10 mouse cellular contexts compared by ENCODE assay signal in the genomic region with DNA sequence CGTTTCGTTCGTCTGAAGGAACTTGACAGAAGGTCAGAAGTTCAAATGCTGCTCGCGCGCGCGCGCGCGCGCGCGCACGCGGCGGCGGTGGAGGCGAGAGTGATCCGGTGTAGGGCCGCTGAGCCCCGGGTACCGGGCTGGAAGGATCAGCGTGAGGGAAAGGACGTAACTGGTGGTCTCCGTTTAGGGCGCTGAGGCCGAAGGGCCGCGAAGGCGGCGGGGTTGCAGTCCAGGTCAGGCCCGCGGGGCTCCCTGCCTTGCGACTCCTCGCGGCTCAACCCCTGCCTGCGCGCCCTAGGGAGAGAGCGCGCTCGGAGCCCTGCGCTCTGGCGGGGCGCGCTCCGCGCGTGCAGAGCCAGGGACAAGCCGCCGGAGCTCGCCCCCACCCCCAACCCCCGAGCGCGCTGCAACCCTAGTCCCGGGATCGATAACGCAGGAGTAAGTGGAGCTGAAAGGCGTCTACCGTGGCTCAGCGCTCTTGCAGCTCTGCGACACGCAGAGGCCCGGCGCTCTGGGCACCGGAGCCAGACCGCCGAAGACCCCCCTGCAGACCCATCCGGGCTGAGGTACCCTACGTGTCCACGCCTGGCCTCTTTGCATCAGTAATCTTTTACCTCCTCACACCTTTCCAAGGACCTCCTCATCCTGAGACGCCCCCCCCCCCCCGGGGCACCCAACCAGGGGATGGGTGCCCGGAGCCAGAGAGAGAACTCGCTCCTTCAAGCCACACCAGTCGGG. TPM values are rescaled to one million over a fixed set of nuclear protein-coding genes. Genes with fewer than 3 reads are reported as not detected.
DNase-seq lines count a peak whose midpoint lies in the region; ATAC-seq lines count a peak whose summit lies in the region.
"Had no signal": no experiment of that assay in that cellular context is flagged by ENCODE, and none has a peak within 500 bp of the region (broad histone marks: within the 10 kb centered on the region; RNA-seq: fewer than 3 reads in every experiment).

No protein-coding gene starts in this region.

- H3K9me3 ChIP-seq in forebrain, embryonic 13.5 days (replicated peaks) = no peaks in the 10 kb centered on the region
- no peaks in the 10 kb centered on the region for H3K9me3 ChIP-seq in kidney, embryonic 15.5 days (replicated peaks)
- H3K9me3 ChIP-seq in midbrain, embryonic 13.5 days = no peaks in the 10 kb centered on the region

- H3K27me3 ChIP-seq in forebrain, embryonic 13.5 days = peaks cover 100% of the 10 kb centered on the region
- peaks cover 100% of the 10 kb centered on the region for H3K27me3 ChIP-seq in kidney, embryonic 15.5 days
- peaks cover 99% of the 10 kb centered on the region for H3K27me3 ChIP-seq in midbrain, embryonic 13.5 days

- H3K4me3 ChIP-seq in forebrain, embryonic 13.5 days = peak overlapping the region; percentile 48
- peak overlapping the region; percentile 54 for H3K4me3 ChIP-seq in kidney, embryonic 15.5 days (replicated peaks)
- peak overlapping the region; percentile 46 for H3K4me3 ChIP-seq in midbrain, embryonic 13.5 days (replicated peaks)

- peak overlapping the region; percentile 74 for H3K4me2 ChIP-seq in forebrain, embryonic 13.5 days
- peak overlapping the region; percentile 92 for H3K4me2 ChIP-seq in kidney, embryonic 15.5 days
- peak overlapping the region; percentile 66 for H3K4me2 ChIP-seq in midbrain, embryonic 13.5 days (replicated peaks)

- H3K27ac ChIP-seq in forebrain, embryonic 13.5 days = no peak overlapping the region
- H3K27ac ChIP-seq in kidney, embryonic 15.5 days = peak overlapping the region; percentile 67
- H3K27ac ChIP-seq in midbrain, embryonic 13.5 days = peak overlapping the region; percentile 15; the same call in 1 of the 2 replicates

- peaks cover 50% of the 10 kb centered on the region for H3K4me1 ChIP-seq in forebrain, embryonic 13.5 days
- peaks cover 66% of the 10 kb centered on the region for H3K4me1 ChIP-seq in kidney, embryonic 15.5 days
- H3K4me1 ChIP-seq in midbrain, embryonic 13.5 days (replicated peaks) = peaks cover 60% of the 10 kb centered on the region

- DNase-seq in heart, adult 11 months = peak; percentile 74
- DNase-seq in heart, adult 9 months (ENCODE audit: low spot score in 2 of 2) = no peak
- peak; percentile 65 for DNase-seq in R1 (ENCODE audit: low read depth, low spot score)
- DNase-seq in thymus, postnatal 0 days (ENCODE audit: low spot score) = no peak

- peak; percentile 22; the same call in 1 of the 2 replicates for ATAC-seq in forebrain, embryonic 13.5 days
- ATAC-seq in kidney, embryonic 15.5 days (replicated peaks; ENCODE audit: low FRiP score) = no peak
- peak; percentile 52 for ATAC-seq in midbrain, embryonic 13.5 days
- no peak; the same call in 1 of the 2 replicates for ATAC-seq in granulocyte monocyte progenitor cell, adult 5-6 weeks (replicated peaks; ENCODE audit: poor library complexity, severe bottlenecking)

- WGBS in forebrain, embryonic 13.5 days = under 1% methylated on average over 71 of the region's 76 CpGs
- WGBS in kidney, embryonic 15.5 days = under 1% methylated on average over 76 of the region's 76 CpGs
- under 1% methylated on average over 76 of the region's 76 CpGs for WGBS in midbrain, embryonic 13.5 days

- peak overlapping the region; percentile 58 for H3K9ac ChIP-seq in forebrain, embryonic 13.5 days
- peak overlapping the region; percentile 32 for H3K9ac ChIP-seq in kidney, embryonic 15.5 days
- H3K9ac ChIP-seq in midbrain, embryonic 13.5 days (replicated peaks) = peak overlapping the region; percentile 52

- H3K36me3 ChIP-seq in forebrain, embryonic 13.5 days (ENCODE audit: poor library complexity, severe bottlenecking) = no peaks in the 10 kb centered on the region
- H3K36me3 ChIP-seq in kidney, embryonic 15.5 days = no peaks in the 10 kb centered on the region
- no peaks in the 10 kb centered on the region for H3K36me3 ChIP-seq in midbrain, embryonic 13.5 days

RNA-seq across cellular contexts. Expression of gene Shh, which starts 2.5 kb away (rescaled TPM):
- 0.94 and 1.2 TPM in 2 replicates for polyA plus RNA-seq in forebrain, embryonic 13.5 days (2015; fragmentation: Nextera tagmentation; extraction: Ambion mirVana)
- 0.80 and 1.0 TPM in 2 replicates for polyA plus RNA-seq in kidney, embryonic 15.5 days (2015; fragmentation: Nextera tagmentation; extraction: Ambion mirVana)
- polyA plus RNA-seq in midbrain, embryonic 13.5 days (2015; fragmentation: Nextera tagmentation; extraction: Ambion mirVana) = 1.3 and 3.4 TPM in 2 replicates
- total RNA-seq in granulocyte monocyte progenitor cell, adult 5-6 weeks (2014; fragmentation: Nextera tagmentation) = not detected in 2 replicates
- total RNA-seq in granulocyte monocyte progenitor cell, adult 5-6 weeks (2017) = not detected in 2 replicates
- 0.04 TPM in 1 of 2 replicates, not detected in the other for polyA plus RNA-seq in thymus, postnatal 0 days (2015; fragmentation: Nextera tagmentation; extraction: Ambion mirVana)
- total RNA-seq: CH12.LX; heart, postnatal 10 days had no signal

Comparison
In these comparisons a context has a peak if more than half of its experiments do, and no peak if none do; other contexts are left out.
1. DNase-seq: peak in heart, adult 11 months (single experiment) and R1 (single experiment); none in heart, adult 9 months (0 of 2) and thymus, postnatal 0 days (single experiment).
2. ATAC-seq: peak in forebrain, embryonic 13.5 days (single experiment) and midbrain, embryonic 13.5 days (single experiment); none in kidney, embryonic 15.5 days (single experiment) and granulocyte monocyte progenitor cell, adult 5-6 weeks (single experiment).
3. Peak in every context shown above with its lines, with median percentiles within 50 percentile points of each other: H3K4me2 ChIP-seq, H3K4me3 ChIP-seq and H3K9ac ChIP-seq.